Mouse (Mus musculus): ENCODE data around the gene Cops3. TPM values are rescaled to one million over a fixed set of nuclear protein-coding genes. Genes with fewer than 3 reads are reported as not detected.

The Cops3 gene
- total and polyA plus RNA-seq, 3 experiments: 180 to 198 TPM; not detected in 1

DNA sequence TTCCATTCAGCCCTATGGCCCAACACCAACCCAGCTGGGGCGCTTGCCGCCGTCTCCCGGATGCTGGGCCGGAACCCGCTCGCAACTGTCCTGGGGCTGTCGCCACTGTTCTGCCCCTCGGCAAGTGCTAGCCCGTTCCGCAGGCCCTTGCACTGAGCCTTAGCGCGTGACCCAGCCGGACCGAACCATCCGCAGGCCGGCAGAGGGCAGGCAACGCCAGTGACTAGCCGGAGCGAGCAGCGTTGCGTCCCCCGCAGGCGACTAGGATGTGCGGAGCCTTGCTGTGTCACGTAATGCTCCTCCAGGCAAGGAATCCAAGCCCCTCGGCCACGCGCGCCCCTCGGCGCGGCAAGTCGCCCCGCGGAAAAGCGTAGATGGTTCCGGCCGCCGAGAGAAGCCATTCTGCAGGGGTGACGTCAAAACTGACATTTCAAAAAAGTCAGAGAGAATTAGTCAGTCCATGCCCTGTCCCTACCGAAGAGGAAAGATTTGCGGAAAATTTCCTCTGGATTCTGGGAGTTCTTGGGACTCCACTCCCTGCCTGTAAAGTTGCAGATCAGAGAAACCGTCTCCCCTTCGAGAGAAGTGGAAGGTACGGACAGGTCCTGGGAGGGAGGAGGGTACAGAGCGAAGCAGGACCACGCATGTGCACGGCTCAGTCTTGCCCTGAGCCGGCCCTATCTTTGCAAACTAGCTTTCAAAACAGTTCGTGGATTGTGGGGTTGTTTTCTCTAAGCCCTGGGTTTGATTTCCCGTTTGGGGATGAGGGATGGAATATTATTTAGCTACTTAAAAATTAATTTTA is 29.8 kb downstream of the Cops3 start, which contains the start of gene Flcn (continued):
- TF ChIP-seq MAZ (IDR thresholded peaks at IDR 0.05; ENCODE audit: low read depth, low read length) (peak; percentile 80; the same call in 1 of the 2 replicates), GABPA (IDR thresholded peaks at IDR 0.05; ENCODE audit: low read depth, low read length) (no peak; the same call in 1 of the 2 replicates), USF2 (IDR thresholded peaks at IDR 0.05; ENCODE audit: borderline replicate concordance in 1 of 2, insufficient read depth in 1 of 2, low read depth in 1 of 2, low read length in 2 of 2) (0 out of 4 replicates have a peak, but pooled peaks of 1 of the 2 experiments have one; percentile 28), RAD21 (IDR thresholded peaks at IDR 0.05; ENCODE audit: low read depth, low read length) (no peak), NRF1 (IDR thresholded peaks at IDR 0.05; ENCODE audit: insufficient read depth, low read depth, low read length, poor library complexity, severe bottlenecking) (peak; percentile 88), MEF2A (IDR thresholded peaks at IDR 0.05; ENCODE audit: extremely low read depth, insufficient replicate concordance, low read depth, low read length, poor library complexity, severe bottlenecking) (peak; percentile 39; the same call in 1 of the 2 replicates), NELFE (IDR thresholded peaks at IDR 0.05; ENCODE audit: low read depth, low read length) (peak; percentile 87), CTCF (IDR thresholded peaks at IDR 0.05 in 2 of 3, conservative IDR thresholded peaks at IDR 0.05 in 1 of 3; ENCODE audit: control insufficient read depth in 1 of 3, insufficient read depth in 1 of 3, low read depth in 2 of 3, low read length in 3 of 3, poor library complexity in 1 of 3, severe bottlenecking in 1 of 3) (no peak)

DNA sequence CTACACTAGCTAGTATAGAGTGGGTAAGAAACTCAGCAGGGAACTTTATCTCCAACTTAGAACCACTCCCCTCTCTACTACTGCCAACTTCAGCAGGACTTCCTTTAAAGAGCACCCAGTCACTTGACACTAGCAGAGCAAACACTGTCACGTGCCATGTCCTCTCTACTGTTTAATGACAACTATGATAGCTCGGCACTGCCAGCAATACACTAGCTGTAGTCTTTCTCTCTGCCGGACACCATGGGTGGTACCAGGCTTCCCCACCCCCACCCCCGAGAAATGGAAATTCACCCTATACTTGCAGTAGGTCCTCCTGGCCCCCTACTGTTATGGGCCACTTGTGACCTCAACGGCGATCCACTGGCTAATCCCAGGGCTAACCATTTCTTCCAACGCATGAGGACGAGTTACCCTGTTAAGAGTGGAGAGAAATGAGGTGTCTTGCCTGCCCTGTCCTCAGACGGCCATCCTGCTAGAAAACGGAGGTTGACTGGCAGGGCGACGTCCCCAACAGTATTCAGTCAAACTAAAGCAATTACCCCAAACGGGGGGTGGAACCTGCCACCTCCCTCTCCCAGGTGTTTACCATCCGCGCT is 30.5 kb downstream of the Cops3 start:
- H3K79me2 ChIP-seq (ENCODE audit: control insufficient read depth, insufficient read depth, low read length, poor library complexity): peaks cover 17% of the 10 kb centered on the region
- peaks cover under 1 to 7% of the 10 kb centered on the region in 2 experiments for H3K36me3 ChIP-seq (ENCODE audit: control insufficient read depth in 1 of 2, insufficient read depth in 2 of 2, low read length in 2 of 2)
- no peaks in the 10 kb centered on the region for H3K9me3 ChIP-seq (replicated peaks; ENCODE audit: insufficient read depth, low read length)
- peak overlapping the region; percentile 96 for H3K9ac ChIP-seq (ENCODE audit: control insufficient read depth, low read depth, low read length, poor library complexity, severe bottlenecking)
- peaks cover 3 to 12% of the 10 kb centered on the region in 2 experiments; a peak in 3 of 4 replicates for H3K4me1 ChIP-seq (ENCODE audit: control insufficient read depth in 1 of 2, insufficient read depth in 2 of 2, low read length in 2 of 2)
- no peaks in the 10 kb centered on the region for H3K27me3 ChIP-seq (ENCODE audit: control insufficient read depth in 1 of 2, insufficient read depth in 2 of 2, low read length in 2 of 2)
- DNase-seq (ENCODE audit: low read depth, low spot score): peak; percentile 95
- H3K4me3 ChIP-seq (ENCODE audit: control insufficient read depth in 1 of 2, insufficient read depth in 1 of 2, low read depth in 2 of 2, low read length in 2 of 2): peak overlapping the region; percentile 64 to 88
- H3K27ac ChIP-seq (ENCODE audit: control insufficient read depth, low read depth, low read length): peak overlapping the region; percentile 94
- TF ChIP-seq MAZ (IDR thresholded peaks at IDR 0.05; ENCODE audit: low read depth, low read length) (0 out of 2 replicates have a peak, but pooled peaks have one; percentile 42), JUND (IDR thresholded peaks at IDR 0.05; ENCODE audit: low read depth, low read length) (no peak), USF1 (IDR thresholded peaks at IDR 0.05; ENCODE audit: low read depth, low read length) (peak; percentile 98), ZC3H11A (IDR thresholded peaks at IDR 0.05; ENCODE audit: low read depth, low read length) (no peak), POLR2A (IDR thresholded peaks at IDR 0.05; ENCODE audit: control insufficient read depth in 1 of 2, insufficient read depth in 1 of 2, low read depth in 1 of 2, low read length in 2 of 2, poor library complexity in 1 of 2) (no peak; a peak in 1 of 4 replicates), UBTF (IDR thresholded peaks at IDR 0.05; ENCODE audit: borderline replicate concordance, insufficient read depth, low read depth, low read length) (0 out of 2 replicates have a peak, but pooled peaks have one; percentile 37), EP300 (IDR thresholded peaks at IDR 0.05; ENCODE audit: low read depth in 1 of 2, low read length in 2 of 2) (peak; percentile 27 to 46; a peak in 2 of 4 replicates), TCF12 (IDR thresholded peaks at IDR 0.05; ENCODE audit: low read depth, low read length) (no peak; the same call in 1 of the 2 replicates), CHD2 (IDR thresholded peaks at IDR 0.05; ENCODE audit: low read length) (no peak), ELF1 (IDR thresholded peaks at IDR 0.05; ENCODE audit: low read depth, low read length) (peak; percentile 80), MXI1 (IDR thresholded peaks at IDR 0.05; ENCODE audit: low read depth, low read length) (peak; percentile 99), POLR2AphosphoS5 (IDR thresholded peaks at IDR 0.05; ENCODE audit: borderline replicate concordance, low read depth, low read length) (no peak), CHD1 (IDR thresholded peaks at IDR 0.05; ENCODE audit: low read depth, low read length) (no peak), RCOR1 (IDR thresholded peaks at IDR 0.05; ENCODE audit: low read depth, low read length) (peak; percentile 21; the same call in 1 of the 2 replicates), USF2 (IDR thresholded peaks at IDR 0.05; ENCODE audit: borderline replicate concordance in 1 of 2, insufficient read depth in 1 of 2, low read depth in 1 of 2, low read length in 2 of 2) (peak; percentile 69 to 90), MAX (IDR thresholded peaks at IDR 0.05; ENCODE audit: low read length) (peak; percentile 98), NRF1 (IDR thresholded peaks at IDR 0.05; ENCODE audit: insufficient read depth, low read depth, low read length, poor library complexity, severe bottlenecking) (no peak), GATA1 (IDR thresholded peaks at IDR 0.05; ENCODE audit: low read depth, low read length) (peak; percentile 47; the same call in 1 of the 2 replicates), BHLHE40 (IDR thresholded peaks at IDR 0.05; ENCODE audit: borderline replicate concordance, low read depth, low read length) (peak; percentile 99), SIN3A (IDR thresholded peaks at IDR 0.05; ENCODE audit: low read length) (peak; percentile 99), MEF2A (IDR thresholded peaks at IDR 0.05; ENCODE audit: extremely low read depth, insufficient replicate concordance, low read depth, low read length, poor library complexity, severe bottlenecking) (0 out of 2 replicates have a peak, but pooled peaks have one; percentile 19), POLR2AphosphoS2 (IDR thresholded peaks at IDR 0.05; ENCODE audit: low read length) (no peak), MYC (IDR thresholded peaks at IDR 0.05; ENCODE audit: low read depth, low read length) (peak; percentile 89), TAL1 (IDR thresholded peaks at IDR 0.05; ENCODE audit: low read length) (no peak), HCFC1 (IDR thresholded peaks at IDR 0.05; ENCODE audit: low read depth, low read length) (peak; percentile 71), NELFE (IDR thresholded peaks at IDR 0.05; ENCODE audit: low read depth, low read length) (no peak)

Data from MEL (cell line).